Mouse (Mus musculus) layer of hippocampus, postnatal 14 days (tissue): ENCODE results near the gene Myl12a. TPM values are rescaled to one million over a fixed set of nuclear protein-coding genes. Genes with fewer than 3 reads are reported as not detected.
"Not testable (repeated sequence)": the region's sequence is repeated elsewhere in the genome, so short reads cannot be mapped to it uniquely, and the experiment has no call there.

ENCODE experiments used
- DNase-seq, 2 experiments: peaks; one replicate each; pipeline ENCODE4 v3.0.0; 2021 to 2022; ENCODE audit warnings: low spot score in 2 of 2, mixed read lengths in 1 of 2
- total RNA-seq, 2 experiments: library from RNA; stranded (reverse); gene quantifications; 2 replicates each; pipeline ENCODE4 v1.2.3; 2021

The Myl12a gene
- total RNA-seq, 2 experiments from 2014 or later, result 52.0 to 59.0 TPM

- peak; percentile 75 to 83 for DNase-seq
These were observed 12.0 kb downstream of the Myl12a start for GRCm38 (mm10) chr17:70990403-70991303.

- DNase-seq, result peak in 1 of 2 experiments; percentile 46
These were observed 12.7 kb downstream of the Myl12a start for GRCm38 (mm10) chr17:70989991-70990390.

- DNase-seq, result no peak
These were observed 13.2 kb downstream of the Myl12a start for GRCm38 (mm10) chr17:70989430-70989829.

- no peak for DNase-seq
These were observed 14.3 kb downstream of the Myl12a start for GRCm38 (mm10) chr17:70988337-70988767.

- no peak for DNase-seq
These were observed 15.6 kb downstream of the Myl12a start for GRCm38 (mm10) chr17:70986831-70987660.

- no peak for DNase-seq
These were observed 16.3 kb downstream of the Myl12a start for GRCm38 (mm10) chr17:70986355-70986740.

GRCm38 (mm10) chr17:70985501-70986354, 16.9 kb downstream of the Myl12a start:
- DNase-seq, result no peak

GRCm38 (mm10) chr17:70979345-70980223, 23.1 kb downstream of the Myl12a start:
- DNase-seq, result no peak

GRCm38 (mm10) chr17:70977799-70978198, 24.9 kb downstream of the Myl12a start:
- DNase-seq, result no peak

- DNase-seq, result not testable (repeated sequence)
These were observed 28.6 kb downstream of the Myl12a start for GRCm38 (mm10) chr17:70974065-70974464.

- no peak for DNase-seq
These were observed 29.3 kb downstream of the Myl12a start for GRCm38 (mm10) chr17:70973398-70973797.

GRCm38 (mm10) chr17:70971206-70971605, 31.5 kb downstream of the Myl12a start:
- DNase-seq, result no peak

GRCm38 (mm10) chr17:70968606-70969191, 34.0 kb downstream of the Myl12a start:
- DNase-seq, result peak in 1 of 2 experiments; percentile 50

- DNase-seq, result no peak
These were observed 35.0 kb downstream of the Myl12a start for GRCm38 (mm10) chr17:70967646-70968045.

- DNase-seq, result no peak
These were observed 35.5 kb downstream of the Myl12a start for GRCm38 (mm10) chr17:70967191-70967590.

- DNase-seq, result no peak
These were observed 36.6 kb downstream of the Myl12a start for GRCm38 (mm10) chr17:70966126-70966525.

GRCm38 (mm10) chr17:70965281-70965680, 37.4 kb downstream of the Myl12a start:
- DNase-seq, result no peak

GRCm38 (mm10) chr17:70963546-70963945, 39.1 kb downstream of the Myl12a start:
- DNase-seq, result peak; percentile 98 to 99

GRCm38 (mm10) chr17:70951266-70951665, 51.4 kb downstream of the Myl12a start:
- no peak for DNase-seq
